Mouse (Mus musculus) ovary, adult 18-20 months (tissue): ENCODE data around the gene Cd207.
"Not testable (repeated sequence)": the region's sequence is repeated elsewhere in the genome, so short reads cannot be mapped to it uniquely, and the experiment has no call there.

Source experiments
- DNase-seq: peaks from one replicate; pipeline ENCODE4 v3.0.0; 2022; ENCODE audit warnings: low spot score, mixed read lengths

Cd207 gene

DNA sequence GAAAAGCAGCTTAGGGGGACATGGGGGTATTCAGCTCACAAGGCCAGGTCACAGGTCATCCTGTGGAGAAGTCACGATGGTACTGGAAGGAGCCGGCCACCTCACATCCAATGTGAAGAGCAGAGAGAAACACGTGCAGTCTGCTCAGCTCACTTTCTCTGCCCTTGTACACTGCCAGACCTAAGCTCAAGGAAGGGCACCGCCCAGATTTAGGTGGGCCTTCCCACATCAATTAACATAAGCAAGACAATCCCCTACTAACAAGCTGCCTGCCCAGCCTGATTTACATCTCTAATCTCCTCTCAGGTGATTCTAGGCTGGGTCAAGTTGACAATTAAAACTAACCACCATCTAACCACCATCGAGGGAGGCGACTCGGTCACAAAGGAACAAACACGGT lies 20.3 kb upstream of the Cd207 start:
- DNase-seq, result no peak

- DNase-seq, result no peak
Measured at GRCm38 (mm10) chr6:83696684-83697083, 19.0 kb upstream of the Cd207 start.

- DNase-seq, result no peak
Measured at GRCm38 (mm10) chr6:83695731-83696130, 18.1 kb upstream of the Cd207 start.

DNA sequence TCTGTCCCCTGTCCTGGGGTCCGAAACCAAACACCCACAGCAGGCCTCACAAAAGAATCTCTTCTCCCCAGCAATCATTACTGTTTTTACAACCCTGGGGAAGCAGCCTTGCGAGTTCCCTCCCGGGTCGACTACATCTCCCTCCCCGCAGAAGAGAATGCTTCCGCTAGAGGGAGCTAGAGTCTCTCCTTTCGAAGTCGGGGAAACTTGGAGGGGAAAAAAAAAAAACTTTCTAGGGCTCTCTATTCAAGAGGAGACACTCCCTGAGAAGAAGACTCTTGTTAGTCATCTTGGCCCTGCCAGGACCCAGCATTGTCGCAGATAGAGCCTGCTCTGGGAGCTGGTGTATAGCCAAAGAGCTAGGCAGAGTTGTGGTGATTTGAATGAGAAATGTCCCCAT lies 16.2 kb upstream of the Cd207 start:
- DNase-seq, result no peak

GRCm38 (mm10) chr6:83692962-83693361 lies 15.3 kb upstream of the Cd207 start:
- DNase-seq, result no peak

DNA sequence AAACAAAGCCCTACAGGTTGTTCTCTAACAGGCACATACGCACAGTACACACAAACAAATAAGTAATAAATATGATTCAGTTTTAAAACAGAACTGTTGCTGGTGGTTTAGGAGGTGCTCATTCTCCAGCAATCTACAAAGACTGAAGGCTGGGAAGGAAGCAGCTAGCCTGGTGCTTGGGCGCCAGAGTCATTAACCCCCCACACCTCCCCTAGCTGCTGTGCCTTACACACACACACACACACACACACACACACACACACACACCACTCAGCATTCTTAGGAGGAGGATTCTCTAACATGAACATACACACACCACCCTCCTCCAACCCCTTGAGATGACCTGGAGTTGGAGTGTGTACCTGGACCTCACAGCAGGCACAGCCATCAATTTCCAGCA lies 13.3 kb upstream of the Cd207 start:
- DNase-seq, result no peak

- DNase-seq, result no peak
Measured at GRCm38 (mm10) chr6:83690277-83690676, 12.6 kb upstream of the Cd207 start.

DNA sequence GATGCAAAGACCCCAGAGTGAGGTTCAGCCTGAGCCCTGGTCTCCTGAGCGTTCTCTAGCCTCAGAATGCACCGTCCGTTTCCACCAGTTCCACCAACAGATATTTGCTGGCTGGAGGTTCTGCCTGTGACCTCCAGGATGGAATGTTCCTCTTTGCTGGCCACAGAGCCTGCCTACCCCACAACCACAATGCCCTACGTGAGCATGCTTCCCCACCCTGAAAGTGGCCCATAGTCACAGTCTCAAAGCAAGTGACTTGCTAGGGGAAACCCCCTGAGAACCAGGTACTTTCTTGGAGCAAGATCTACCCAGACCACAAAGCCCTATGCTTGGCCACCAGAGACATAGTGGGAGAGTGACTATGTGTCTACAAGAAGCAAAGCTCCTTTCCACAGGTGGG lies 11.7 kb upstream of the Cd207 start:
- no peak for DNase-seq

GRCm38 (mm10) chr6:83673395-83673794 lies 4.3 kb downstream of the Cd207 start:
- no peak for DNase-seq

- no peak for DNase-seq
Measured at GRCm38 (mm10) chr6:83665009-83665408, 12.6 kb downstream of the Cd207 start.

DNA sequence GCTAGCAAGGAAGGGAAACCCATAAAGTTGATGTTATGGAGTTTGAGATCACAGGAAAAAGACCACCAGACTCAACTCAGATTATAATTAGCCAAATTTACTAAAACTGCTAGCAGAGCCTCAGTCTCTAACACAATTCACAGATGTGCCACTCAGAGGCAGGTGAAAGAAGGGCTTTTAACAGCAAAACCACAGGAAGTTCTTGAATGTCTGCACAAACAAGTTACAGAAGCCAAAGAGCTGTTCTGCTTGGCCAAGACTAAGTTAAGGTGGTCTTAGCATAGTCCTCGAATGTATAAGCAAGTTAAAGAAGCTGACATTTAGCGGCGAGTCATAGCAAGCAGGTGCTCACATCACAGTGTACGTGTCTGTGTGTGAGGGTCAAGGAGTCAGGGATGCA lies 16.8 kb downstream of the Cd207 start:
- DNase-seq, result no peak

GRCm38 (mm10) chr6:83656087-83656486 lies 21.6 kb downstream of the Cd207 start, which contains the start of gene Clec4f:
Clec4f (minus strand) TSS chr6:83656187.
- DNase-seq, result no peak

GRCm38 (mm10) chr6:83646715-83647114 lies 30.9 kb downstream of the Cd207 start:
- no peak for DNase-seq

DNA sequence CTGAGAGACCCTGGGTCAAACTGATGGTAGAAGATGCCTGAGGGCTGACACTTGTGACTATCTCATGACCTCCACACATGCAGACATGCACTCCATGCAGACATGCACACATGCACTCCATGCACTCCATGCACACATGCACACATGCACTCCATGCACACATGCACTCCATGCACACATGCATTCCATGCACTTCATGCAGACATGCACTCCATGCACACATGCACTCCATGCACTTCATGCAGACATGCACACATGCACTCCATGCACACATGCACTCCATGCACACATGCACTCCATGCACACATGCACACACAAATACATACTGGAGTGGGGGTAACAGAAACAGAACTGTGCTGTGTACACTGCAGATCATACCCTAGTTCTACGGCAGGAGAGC lies 42.3 kb downstream of the Cd207 start:
- DNase-seq, result no peak

DNA sequence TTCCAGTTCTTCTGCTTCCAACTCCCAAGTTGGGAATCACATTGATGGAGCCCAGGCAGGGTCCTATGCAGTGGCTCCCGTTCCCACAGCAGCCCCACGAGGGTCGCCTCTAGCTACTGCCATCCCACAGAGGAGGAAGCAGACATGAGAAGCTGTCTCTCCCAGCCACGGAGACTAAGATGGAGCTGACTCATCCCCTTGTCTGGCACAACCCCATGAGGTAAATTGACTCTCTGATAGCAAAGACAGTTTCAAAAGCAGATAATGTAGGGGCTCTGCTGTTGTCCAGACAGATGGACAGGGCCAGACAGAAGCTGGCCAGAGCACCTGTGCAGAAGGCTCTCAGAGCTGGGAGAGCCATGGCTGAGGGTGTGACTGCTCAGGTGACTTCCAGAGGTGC lies 43.0 kb downstream of the Cd207 start:
- not testable (repeated sequence) for DNase-seq

DNA sequence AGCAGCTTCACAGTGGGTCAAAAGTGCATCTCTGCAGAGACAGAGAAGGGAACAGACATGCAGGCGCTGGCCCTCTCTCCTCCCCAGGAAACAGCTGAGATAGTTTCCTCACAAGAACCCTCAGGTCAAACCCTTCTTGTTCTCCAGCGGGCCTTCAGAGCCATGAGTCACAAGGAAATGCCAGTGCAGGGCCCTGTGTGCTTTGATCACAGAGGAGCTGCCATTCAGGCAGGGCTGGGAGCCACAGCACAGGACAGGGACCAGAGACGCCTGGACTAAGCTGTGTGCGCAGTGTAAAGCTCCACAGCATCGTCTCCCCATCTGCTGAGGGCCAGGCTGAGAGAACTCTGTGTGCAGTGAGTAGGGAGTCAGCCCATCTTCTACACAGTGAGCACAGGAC lies 43.6 kb downstream of the Cd207 start:
- not testable (repeated sequence) for DNase-seq

- DNase-seq, result no peak
Measured at GRCm38 (mm10) chr6:83631815-83632214, 45.8 kb downstream of the Cd207 start.

- no peak for DNase-seq
Measured at GRCm38 (mm10) chr6:83626781-83627180, 50.9 kb downstream of the Cd207 start.
